ENCODE assay signal across 17 mouse cellular contexts in the genomic region with DNA sequence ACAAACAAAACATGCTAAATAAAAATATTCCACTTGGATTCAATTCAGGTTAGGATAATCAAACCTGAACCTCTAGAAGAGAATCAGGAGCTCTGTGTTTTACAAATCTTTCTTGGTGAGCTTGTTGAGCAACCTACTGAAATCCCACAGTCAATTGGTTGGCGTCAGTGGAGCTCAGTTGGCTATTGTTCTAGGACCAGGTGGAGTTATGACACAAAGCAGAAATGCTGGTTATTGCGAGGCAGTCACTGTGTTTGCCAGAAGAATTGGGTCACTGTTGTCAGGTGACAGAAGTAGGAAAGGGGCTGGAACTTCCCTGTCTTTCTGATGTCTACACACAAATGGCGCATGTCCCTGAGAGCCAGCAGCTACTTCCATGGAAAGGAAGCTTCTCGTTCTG. TPM values are rescaled to one million over a fixed set of nuclear protein-coding genes. Genes with fewer than 3 reads are reported as not detected.
"Had no signal": no experiment of that assay in that cellular context is flagged by ENCODE, and none has a peak within 500 bp of the region (broad histone marks: within the 10 kb centered on the region; RNA-seq: fewer than 3 reads in every experiment).

No protein-coding gene starts in this region.

- H3K4me3 ChIP-seq: megakaryocyte, embryonic 14.5 days; midbrain, embryonic 13.5 days; midbrain, embryonic 15.5 days; neural tube, embryonic 12.5 days; stomach, embryonic 15.5 days had no signal

- H3K4me2 ChIP-seq: lung, embryonic 14.5 days; midbrain, embryonic 11.5 days; midbrain, embryonic 13.5 days; midbrain, embryonic 15.5 days; neural tube, embryonic 12.5 days; stomach, embryonic 15.5 days had no signal

- H3K27ac ChIP-seq: macrophage; midbrain, embryonic 13.5 days; midbrain, embryonic 15.5 days; neural tube, embryonic 12.5 days; stomach, embryonic 15.5 days; stomach, postnatal 0 days had no signal

- DNase-seq: lung, adult 18-20 months; lung, embryonic 14.5 days; lung, postnatal 10 days; right cerebral cortex, postnatal 14 days; thymus, adult 2 months; thymus, postnatal 25 days; thymus, postnatal 4 days had no signal

- ATAC-seq: midbrain, embryonic 13.5 days; midbrain, embryonic 15.5 days had no signal

- H3K9ac ChIP-seq: lung, embryonic 14.5 days; midbrain, embryonic 13.5 days; midbrain, embryonic 15.5 days; neural tube, embryonic 12.5 days; stomach, embryonic 15.5 days had no signal

- H3K4me1 ChIP-seq: megakaryocyte, embryonic 14.5 days; midbrain, embryonic 15.5 days; neural tube, embryonic 12.5 days; stomach, embryonic 15.5 days had no signal

- H3K27me3 ChIP-seq: megakaryocyte, embryonic 14.5 days; midbrain, embryonic 13.5 days; midbrain, embryonic 15.5 days; neural tube, embryonic 12.5 days; stomach, embryonic 15.5 days had no signal

- H3K36me3 ChIP-seq: midbrain, embryonic 13.5 days; midbrain, embryonic 15.5 days; neural tube, embryonic 12.5 days; stomach, embryonic 15.5 days had no signal

- H3K9me3 ChIP-seq: midbrain, embryonic 13.5 days; midbrain, embryonic 15.5 days; neural tube, embryonic 12.5 days; stomach, embryonic 15.5 days had no signal

RNA-seq across cellular contexts. Expression of a gene that starts 56.6 kb away (rescaled TPM):
- total RNA-seq: megakaryocyte progenitor cell, adult 5-6 weeks; monocyte, adult 5-6 weeks had no signal
- polyA plus RNA-seq: macrophage had no signal
